8 mouse cellular contexts compared by ENCODE assay signal in genomic region chr11:54523431-54524001, GRCm38 (mm10). TPM values are rescaled to one million over a fixed set of nuclear protein-coding genes. Genes with fewer than 3 reads are reported as not detected.
A peak's percentile ranks its signal among the peaks of the same experiment; 100 is the strongest.
DNase-seq lines count a peak whose midpoint lies in the region; ATAC-seq and TF ChIP-seq lines count a peak whose summit lies in the region.

No protein-coding gene starts in this region.

- H3K27ac ChIP-seq in testis, adult 2 months (ENCODE audit: control insufficient read depth, insufficient read depth, low read depth, low read length): peak overlapping the region; percentile 99
- H3K27ac ChIP-seq in limb, embryonic 14.5 days (replicated peaks; ENCODE audit: low read depth, low read length): no peak overlapping the region; the same call in 1 of the 2 replicates
- peak overlapping the region; percentile 97 for H3K27ac ChIP-seq in stomach, postnatal 0 days (replicated peaks)

- TF ChIP-seq POLR2A in testis, adult 2 months (IDR thresholded peaks at IDR 0.05; ENCODE audit: control insufficient read depth, low read depth, low read length): no peak
- TF ChIP-seq POLR2A in limb, embryonic 14.5 days (IDR thresholded peaks at IDR 0.05; ENCODE audit: borderline replicate concordance, extremely low read depth, insufficient read depth, insufficient read length): no peak

- TF ChIP-seq CTCF in testis, adult 2 months (IDR thresholded peaks at IDR 0.05; ENCODE audit: control insufficient read depth, insufficient read depth, insufficient replicate concordance, low read depth, low read length): no peak
- TF ChIP-seq CTCF in stomach, postnatal 0 days (IDR thresholded peaks at IDR 0.05; ENCODE audit: low read depth): no peak

- WGBS in limb, embryonic 14.5 days: 18% methylated on average over 10 of the region's 10 CpGs
- 13% methylated on average over 10 of the region's 10 CpGs for WGBS in stomach, postnatal 0 days

- ATAC-seq in limb, embryonic 14.5 days (ENCODE audit: low FRiP score, low read depth): no peak
- no peak for ATAC-seq in stomach, postnatal 0 days (ENCODE audit: low FRiP score, low TSS enrichment)
- ATAC-seq in activated CD4-positive, CD25-positive, alpha-beta regulatory T cell, adult 4 months: no peak

- peak overlapping the region; percentile 83 for H3K9ac ChIP-seq in limb, embryonic 14.5 days (ENCODE audit: low read depth, low read length, severe bottlenecking)
- peak overlapping the region; percentile 96 for H3K9ac ChIP-seq in stomach, postnatal 0 days (ENCODE audit: low read length)

- no peak for TF ChIP-seq EP300 in stomach, postnatal 0 days (optimal IDR thresholded peaks at IDR 0.05)

- peak; percentile 3 for DNase-seq in embryo, embryonic 9.5 days (ENCODE audit: extremely low spot score)
- DNase-seq in embryo, embryonic 10.5 days (ENCODE audit: low spot score): no peak
- DNase-seq in testis, postnatal 14 days (ENCODE audit: low spot score): no peak
- DNase-seq in limb, embryonic 14.5 days (ENCODE audit: low spot score): no peak
- no peak for DNase-seq in stomach, postnatal 0 days (ENCODE audit: low spot score)
- no peak for DNase-seq in urinary bladder, adult 18-20 months (ENCODE audit: low spot score in 2 of 2)

- no peaks in the 10 kb centered on the region for H3K9me3 ChIP-seq in limb, embryonic 14.5 days (ENCODE audit: control insufficient read depth, low read length)
- no peaks in the 10 kb centered on the region for H3K9me3 ChIP-seq in stomach, postnatal 0 days (ENCODE audit: control insufficient read depth, low read length)

- no peaks in the 10 kb centered on the region for H3K27me3 ChIP-seq in testis, adult 2 months (ENCODE audit: control insufficient read depth, insufficient read depth, low read length)
- no peaks in the 10 kb centered on the region for H3K27me3 ChIP-seq in limb, embryonic 14.5 days (ENCODE audit: control insufficient read depth, insufficient read depth, low read length)
- H3K27me3 ChIP-seq in stomach, postnatal 0 days (ENCODE audit: control insufficient read depth, insufficient read depth, low read length): no peaks in the 10 kb centered on the region

- peak overlapping the region; percentile 100 for H3K4me3 ChIP-seq in testis, adult 2 months (ENCODE audit: control insufficient read depth, low read depth, low read length)
- peak overlapping the region; percentile 78 for H3K4me3 ChIP-seq in limb, embryonic 14.5 days (replicated peaks; ENCODE audit: low read length)
- H3K4me3 ChIP-seq in stomach, postnatal 0 days (ENCODE audit: low read depth, low read length): peak overlapping the region; percentile 88

- peaks cover 4% of the 10 kb centered on the region; the same call in 1 of the 2 replicates for H3K4me1 ChIP-seq in testis, adult 2 months (ENCODE audit: control insufficient read depth, insufficient read depth, low read length)
- H3K4me1 ChIP-seq in limb, embryonic 14.5 days (ENCODE audit: control insufficient read depth, insufficient read depth, low read length): peaks cover 11% of the 10 kb centered on the region
- no peaks in the 10 kb centered on the region; the same call in 1 of the 2 replicates for H3K4me1 ChIP-seq in stomach, postnatal 0 days (replicated peaks; ENCODE audit: control insufficient read depth, insufficient read depth)

- H3K4me2 ChIP-seq in limb, embryonic 14.5 days (replicated peaks; ENCODE audit: low read depth, low read length, severe bottlenecking): peak overlapping the region; percentile 67
- H3K4me2 ChIP-seq in stomach, postnatal 0 days (replicated peaks; ENCODE audit: low read depth): peak overlapping the region; percentile 69

- H3K36me3 ChIP-seq in testis, adult 2 months (ENCODE audit: control insufficient read depth, insufficient read depth, low read length): no peaks in the 10 kb centered on the region; the same call in 1 of the 2 replicates
- no peaks in the 10 kb centered on the region for H3K36me3 ChIP-seq in limb, embryonic 14.5 days (ENCODE audit: control insufficient read depth, insufficient read depth, low read length)
- no peaks in the 10 kb centered on the region for H3K36me3 ChIP-seq in stomach, postnatal 0 days (ENCODE audit: control insufficient read depth, insufficient read depth, low read length)

RNA-seq across cellular contexts. Expression of gene Rapgef6, which starts 0.9 kb away (rescaled TPM):
- 11.8 and 12.7 TPM in 2 replicates for polyA plus RNA-seq in testis, adult 2 months (2012; rRNA removed)
- 13.8 and 17.5 TPM in 2 replicates for polyA plus RNA-seq in limb, embryonic 14.5 days (2012; rRNA removed)
- 26.6 and 27.7 TPM in 2 replicates for polyA plus RNA-seq in limb, embryonic 14.5 days (2014; fragmentation: Nextera tagmentation; extraction: Ambion mirVana)
- 12.5 and 17.0 TPM in 2 replicates for polyA plus RNA-seq in stomach, postnatal 0 days (2015; fragmentation: Nextera tagmentation; extraction: Ambion mirVana)
- 100 to 1,000 TPM; 180 to 208 TPM for polyA plus RNA-seq in activated CD4-positive, CD25-positive, alpha-beta regulatory T cell, adult 4 months (2017; shearing (Covaris generic))

Comparison
In these comparisons a context has a peak if more than half of its experiments do, and no peak if none do; other contexts are left out.
1. RNA of gene Rapgef6, which starts 0.9 kb away (polyA plus RNA-seq): 180 to 208 TPM in activated CD4-positive, CD25-positive, alpha-beta regulatory T cell, adult 4 months; 13.8 to 27.7 TPM in limb, embryonic 14.5 days, 12.5 to 17.0 TPM in stomach, postnatal 0 days and 11.8 to 12.7 TPM in testis, adult 2 months; every median in the first group is over 4 times any median in the second.
2. Peak in every context shown above with its lines, with median percentiles within 50 percentile points of each other: H3K4me3 ChIP-seq.